Mouse (Mus musculus): ENCODE measurements at regions not wholly inside any gene's neighbourhood (a gene's known extent, or its start where the extent isn't known, plus 50 kb on each side); places are given as distances from the start of the nearest gene placed in this dataset.

- H3K4me1 ChIP-seq (ENCODE audit: control insufficient read depth in 1 of 2, insufficient read depth in 2 of 2): peaks cover 27 to 53% of the 10 kb centered on the region in 2 experiments
- no peak for DNase-seq (ENCODE audit: extremely low read depth)
These were observed 200.8 kb downstream of the Uaca start for GRCm38 (mm10) chr9:60995096-60995495.

GRCm38 (mm10) chr9:60998086-60998785, 203.9 kb downstream of the Uaca start:
- in situ Hi-C loops (cut with MboI; ENCODE audit: low pct_ligation_motif_present, low pct_unique_long_range_greater_than_20kb, low sequenced_read_pairs) (no loop called here), dilution Hi-C loops (cut with MboI; ENCODE audit: extremely low pct_ligation_motif_present, extremely low pct_unique_long_range_greater_than_20kb, low sequenced_read_pairs) (no loop called here)
- Histone ChIP-seq H3K36me3 (replicated peaks in 1 of 2; ENCODE audit: control insufficient read depth in 1 of 2, insufficient read depth in 1 of 2, low read length in 1 of 2) (no peaks in the 10 kb centered on the region), H3K9ac (ENCODE audit: insufficient read depth, low read depth) (no peak overlapping the region), H3K4me1 (ENCODE audit: control insufficient read depth in 1 of 2, insufficient read depth in 2 of 2) (peaks cover 28 to 46% of the 10 kb centered on the region in 2 experiments), H3K4me2 (ENCODE audit: insufficient read depth, low read depth, poor library complexity, severe bottlenecking) (no peak overlapping the region), H3K9me3 (replicated peaks; ENCODE audit: low read length) (peaks cover 7% of the 10 kb centered on the region), H3K79me2 (replicated peaks; ENCODE audit: control insufficient read depth, extremely low read depth, insufficient read depth, poor library complexity, severe bottlenecking) (no peaks in the 10 kb centered on the region), H3K27ac (ENCODE audit: insufficient read depth, low read depth) (0 out of 2 replicates have a peak overlapping the region, but pooled peaks have one; percentile 5), H3K27me3 (replicated peaks) (peaks cover 13% of the 10 kb centered on the region), H3K4me3 (replicated peaks in 1 of 3; ENCODE audit: low read depth in 2 of 3, low read length in 2 of 3, poor library complexity in 1 of 3) (no peak overlapping the region)
- TF ChIP-seq TCF12 (IDR thresholded peaks at IDR 0.05; ENCODE audit: low read depth, low read length): no peak
- TF ChIP-seq RAD21 (IDR thresholded peaks at IDR 0.05; ENCODE audit: low read depth, low read length): peak; percentile 74
- no peak for TF ChIP-seq ZKSCAN1 (IDR thresholded peaks at IDR 0.05; ENCODE audit: borderline replicate concordance, low read depth, low read length)
- TF ChIP-seq MAZ (IDR thresholded peaks at IDR 0.05; ENCODE audit: low read depth, low read length): peak; percentile 92
- peak; percentile 61 for TF ChIP-seq SMC3 (IDR thresholded peaks at IDR 0.05; ENCODE audit: low read depth, low read length)
- peak in 1 of 2 experiments; percentile 70; a peak in 2 of 4 replicates for TF ChIP-seq CTCF (conservative IDR thresholded peaks at IDR 0.05 in 1 of 2, IDR thresholded peaks at IDR 0.05 in 1 of 2; ENCODE audit: low read depth in 2 of 2, low read length in 2 of 2)
- peak; percentile 80 for DNase-seq (ENCODE audit: extremely low read depth)

More at GRCm38 (mm10) chr9:60995096-60995495, 200.8 kb downstream of the Uaca start:
- Histone ChIP-seq H3K27me3 (replicated peaks) (peaks cover 3% of the 10 kb centered on the region), H3K36me3 (replicated peaks in 1 of 2; ENCODE audit: control insufficient read depth in 1 of 2, insufficient read depth in 1 of 2, low read length in 1 of 2) (no peaks in the 10 kb centered on the region), H3K79me2 (replicated peaks; ENCODE audit: control insufficient read depth, extremely low read depth, insufficient read depth, poor library complexity, severe bottlenecking) (no peaks in the 10 kb centered on the region), H3K4me2 (ENCODE audit: insufficient read depth, low read depth, poor library complexity, severe bottlenecking) (no peak overlapping the region), H3K4me3 (replicated peaks in 1 of 3; ENCODE audit: low read depth in 2 of 3, low read length in 2 of 3, poor library complexity in 1 of 3) (no peak overlapping the region), H3K27ac (ENCODE audit: insufficient read depth, low read depth) (no peak overlapping the region), H3K9me3 (replicated peaks; ENCODE audit: low read length) (peaks cover 7% of the 10 kb centered on the region), H3K9ac (ENCODE audit: insufficient read depth, low read depth) (no peak overlapping the region)
- dilution Hi-C loops (cut with MboI; ENCODE audit: extremely low pct_ligation_motif_present, extremely low pct_unique_long_range_greater_than_20kb, low sequenced_read_pairs) (no loop called here), in situ Hi-C loops (cut with MboI; ENCODE audit: low pct_ligation_motif_present, low pct_unique_long_range_greater_than_20kb, low sequenced_read_pairs) (no loop called here)
- TF ChIP-seq ZNF384 (IDR thresholded peaks at IDR 0.05; ENCODE audit: low read depth, low read length) (no peak), MAFK (IDR thresholded peaks at IDR 0.05; ENCODE audit: insufficient replicate concordance, low read length) (no peak), E2F4 (IDR thresholded peaks at IDR 0.05; ENCODE audit: insufficient replicate concordance, low read depth, low read length) (no peak), JUND (conservative IDR thresholded peaks at IDR 0.05; ENCODE audit: low read depth, low read length) (no peak), CHD1 (IDR thresholded peaks at IDR 0.05; ENCODE audit: low read depth, low read length) (no peak), SMC3 (IDR thresholded peaks at IDR 0.05; ENCODE audit: low read depth, low read length) (no peak), SIN3A (IDR thresholded peaks at IDR 0.05; ENCODE audit: low read length) (no peak), ZKSCAN1 (IDR thresholded peaks at IDR 0.05; ENCODE audit: borderline replicate concordance, low read depth, low read length) (no peak), RCOR1 (conservative IDR thresholded peaks at IDR 0.05; ENCODE audit: low read depth, low read length) (no peak), NELFE (IDR thresholded peaks at IDR 0.05; ENCODE audit: low read depth, low read length) (no peak), IRF4 (IDR thresholded peaks at IDR 0.05; ENCODE audit: low read depth, low read length) (no peak), MYC (IDR thresholded peaks at IDR 0.05; ENCODE audit: low read depth, low read length) (no peak), PAX5 (IDR thresholded peaks at IDR 0.05; ENCODE audit: low read length) (no peak), CHD2 (IDR thresholded peaks at IDR 0.05; ENCODE audit: low read length) (no peak)
